Mouse (Mus musculus) neural tube, embryonic 11.5 days (tissue): ENCODE measurements around the gene Mfsd14a. TPM values are rescaled to one million over a fixed set of nuclear protein-coding genes. Genes with fewer than 3 reads are reported as not detected.

Source experiments
- ATAC-seq: fragments of 200-750 bp; cut with Nextera tagmentation; 2 replicates; pipeline ENCODE4 v1.8.0; 2017; ENCODE audit warnings: moderate number of reproducible peaks, mild to moderate bottlenecking, moderate TSS enrichment, moderate library complexity; ENCODE audit not compliant: insufficient read depth, low FRiP score, low TSS enrichment
- DNase-seq: peaks from one replicate; pipeline ENCODE4 v3.0.0-alpha.2; 2015; ENCODE audit warnings: low spot score
- H3K27ac ChIP-seq: fragments of 300-500 bp; sonication (generic); 2 replicates; pipeline ENCODE4 v1.5.1; 2014; ENCODE audit warnings: low read depth, mild to moderate bottlenecking, low read length
- H3K27me3 ChIP-seq: fragments of 300-500 bp; sonication (generic); 2 replicates; pipeline ENCODE4 v1.6.1; 2014; ENCODE audit warnings: mild to moderate bottlenecking, low read length, mixed read lengths; ENCODE audit not compliant: control insufficient read depth, insufficient read depth
- H3K36me3 ChIP-seq: fragments of 300-500 bp; sonication (generic); 2 replicates; pipeline ENCODE4 v1.6.1; 2014; ENCODE audit warnings: mild to moderate bottlenecking, low read length, moderate library complexity, mixed read lengths; ENCODE audit not compliant: control insufficient read depth, insufficient read depth
- H3K4me1 ChIP-seq: fragments of 300-500 bp; sonication (generic); 2 replicates; pipeline ENCODE4 v1.6.1; 2014; ENCODE audit warnings: low read length, mixed read lengths; ENCODE audit not compliant: control insufficient read depth, insufficient read depth
- H3K4me2 ChIP-seq: fragments of 300-500 bp; sonication (generic); 2 replicates; pipeline ENCODE4 v1.6.1; 2014; ENCODE audit warnings: low read depth, mild to moderate bottlenecking, moderate library complexity
- H3K4me3 ChIP-seq: fragments of 300-500 bp; sonication (generic); 2 replicates; pipeline ENCODE4 v1.5.1; 2014; ENCODE audit warnings: low read depth, low read length
- H3K9ac ChIP-seq: fragments of 300-500 bp; sonication (generic); 2 replicates; pipeline ENCODE4 v1.6.1; 2014; ENCODE audit warnings: mild to moderate bottlenecking, low read length
- H3K9me3 ChIP-seq: fragments of 300-500 bp; sonication (generic); 2 replicates; pipeline ENCODE4 v1.6.1; 2016; ENCODE audit warnings: low read length; ENCODE audit not compliant: control insufficient read depth
- WGBS: fragments of 180-500 bp; shearing (Covaris S2); extraction: QIAGEN DNeasy Blood & Tissue Kit; methylation state at CpG from one replicate; pipeline ENCODE4 v1.1.7; 2014; 5-methylcytosine and 5-hydroxymethylcytosine counted together
- polyA plus RNA-seq: library from polyadenylated mRNA; unstranded; fragments of >200 nt; fragmentation: Nextera tagmentation; extraction: Ambion mirVana; gene quantifications from 2 replicates; pipeline ENCODE4 v1.2.1, GENCODE M21; 2014

Gene Mfsd14a
- polyA plus RNA-seq, 1 experiment from 2014 or later, result 81.1 TPM

GRCm38 (mm10) chr3:116631459-116631858 lies 31.0 kb downstream of the Mfsd14a start:
- ATAC-seq (no peak), DNase-seq (no peak)
- H3K9ac ChIP-seq, result no peak overlapping the region
- peaks cover 6% of the 10 kb centered on the region for H3K36me3 ChIP-seq
- H3K27ac ChIP-seq, result no peak overlapping the region
- no peaks in the 10 kb centered on the region for H3K9me3 ChIP-seq
- H3K4me2 ChIP-seq, result no peak overlapping the region
- no peak overlapping the region for H3K4me3 ChIP-seq
- no peaks in the 10 kb centered on the region for H3K27me3 ChIP-seq
- 91% methylated on average over 1 of the region's 1 CpGs for WGBS
- no peaks in the 10 kb centered on the region for H3K4me1 ChIP-seq

DNA sequence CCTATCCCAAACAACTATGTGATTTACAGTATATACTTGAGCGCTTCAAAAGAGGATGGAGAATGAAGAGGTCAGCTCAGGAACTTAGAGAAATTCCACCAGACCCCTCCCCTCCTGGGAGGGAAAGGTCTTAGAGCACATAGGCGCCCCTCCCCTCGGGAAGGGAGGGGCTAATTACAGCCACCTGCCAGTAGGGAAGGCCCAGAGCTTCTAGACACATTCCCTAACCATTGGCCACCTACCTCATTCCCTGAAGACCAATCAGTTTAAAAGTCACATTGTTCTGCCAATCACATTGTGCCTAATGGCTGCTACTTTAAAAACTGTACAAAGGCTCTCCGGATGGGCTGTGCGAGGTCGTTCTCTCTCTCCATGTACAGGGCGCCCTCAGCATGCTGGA lies 39.8 kb downstream of the Mfsd14a start:
- Histone ChIP-seq H3K4me2 (no peak overlapping the region), H3K9me3 (no peaks in the 10 kb centered on the region), H3K36me3 (peaks cover 8% of the 10 kb centered on the region), H3K27ac (no peak overlapping the region), H3K4me3 (no peak overlapping the region), H3K9ac (no peak overlapping the region), H3K4me1 (no peaks in the 10 kb centered on the region), H3K27me3 (no peaks in the 10 kb centered on the region)
- DNase-seq (no peak), ATAC-seq (no peak)
- WGBS, result 93% methylated on average over 7 of the region's 7 CpGs

- 97% methylated on average over 7 of the region's 7 CpGs for WGBS
- H3K4me1 ChIP-seq, result no peaks in the 10 kb centered on the region
- no peak overlapping the region for H3K27ac ChIP-seq
- no peak overlapping the region for H3K4me3 ChIP-seq
- H3K27me3 ChIP-seq, result no peaks in the 10 kb centered on the region
- ATAC-seq, result no peak
- H3K9me3 ChIP-seq, result no peaks in the 10 kb centered on the region
- H3K4me2 ChIP-seq, result no peak overlapping the region
- DNase-seq, result no peak
- peaks cover 8% of the 10 kb centered on the region for H3K36me3 ChIP-seq
- H3K9ac ChIP-seq, result no peak overlapping the region
Observed at GRCm38 (mm10) chr3:116620636-116621370, 41.7 kb downstream of the Mfsd14a start.

DNA sequence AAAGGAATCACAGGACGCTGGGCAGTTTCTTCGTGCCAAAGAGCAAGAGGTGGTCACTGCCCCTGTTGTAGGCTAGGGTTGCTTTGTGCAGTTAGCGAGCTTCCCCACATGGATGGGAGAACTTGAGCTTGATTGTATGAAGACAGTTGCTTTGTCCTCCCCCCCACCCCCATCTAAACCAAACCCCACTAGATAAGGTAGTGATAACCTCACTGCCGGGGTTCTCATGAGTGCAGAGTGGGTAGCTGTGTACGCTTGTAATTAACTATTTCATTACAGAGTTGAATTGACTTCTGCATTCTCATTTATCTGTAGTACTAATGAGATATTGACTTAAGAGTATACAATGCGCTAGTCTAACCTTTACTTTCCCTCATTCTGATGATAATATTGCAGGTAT lies 43.6 kb downstream of the Mfsd14a start:
- 90% methylated on average over 6 of the region's 6 CpGs for WGBS
- Histone ChIP-seq H3K27me3 (no peaks in the 10 kb centered on the region), H3K4me1 (no peaks in the 10 kb centered on the region), H3K4me2 (no peak overlapping the region), H3K36me3 (peaks cover 10% of the 10 kb centered on the region), H3K27ac (no peak overlapping the region), H3K4me3 (no peak overlapping the region), H3K9ac (no peak overlapping the region), H3K9me3 (no peaks in the 10 kb centered on the region)
- DNase-seq (no peak), ATAC-seq (no peak)

DNA sequence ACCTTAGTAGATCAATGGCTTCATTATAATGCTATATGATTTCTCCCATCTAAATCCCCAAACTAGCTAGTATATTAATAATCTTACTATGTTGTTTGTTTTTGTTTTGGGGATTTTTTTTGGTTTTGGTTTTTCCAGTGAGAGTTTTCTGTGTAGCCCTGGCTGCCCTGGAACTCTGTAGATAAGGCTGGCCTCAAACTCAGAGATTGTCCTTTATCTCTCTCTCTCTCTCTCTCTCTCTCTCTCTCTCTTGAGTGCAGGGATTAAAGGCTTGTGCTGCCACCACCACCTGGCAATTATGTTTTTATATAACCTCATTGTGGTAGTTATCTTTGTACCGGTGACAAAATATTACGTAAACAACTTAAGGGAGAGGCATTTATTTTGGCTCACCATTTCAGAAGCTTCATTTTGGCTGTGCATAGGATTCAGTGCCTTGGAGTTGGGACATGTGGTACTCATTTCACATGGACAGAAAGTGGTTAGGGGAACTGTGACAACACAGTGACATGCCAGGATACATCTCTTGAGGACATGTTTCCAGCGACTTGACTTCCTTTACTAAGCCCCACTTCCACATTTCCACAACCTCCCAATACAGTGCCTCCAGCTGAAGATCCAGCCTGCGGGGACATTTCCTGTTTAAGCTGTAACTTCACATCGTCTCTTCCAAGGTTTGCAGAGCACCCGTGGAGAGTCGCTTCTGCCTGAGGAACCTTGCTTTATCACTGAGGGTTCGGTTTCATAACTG lies 47.0 kb downstream of the Mfsd14a start:
- ATAC-seq (no peak), DNase-seq (no peak)
- Histone ChIP-seq H3K27me3 (no peaks in the 10 kb centered on the region), H3K9ac (no peak overlapping the region), H3K36me3 (peaks cover 4% of the 10 kb centered on the region), H3K27ac (no peak overlapping the region), H3K4me3 (no peak overlapping the region), H3K4me2 (no peak overlapping the region), H3K4me1 (no peaks in the 10 kb centered on the region), H3K9me3 (no peaks in the 10 kb centered on the region)
- 92% methylated on average over 8 of the region's 8 CpGs for whole genome bisulfite sequencing

GRCm38 (mm10) chr3:116614295-116614892 lies 48.1 kb downstream of the Mfsd14a start, which contains the start of gene Trmt13:
Gene Trmt13, minus strand, starts transcription at chr3:116614587.
- no peak within 1 kb of the TSS for H3K27ac ChIP-seq
- peaks cover 4% of the 10 kb centered on the region for H3K36me3 ChIP-seq
- DNase-seq (no peak), ATAC-seq (no peak)
- no peak within 1 kb of the TSS for H3K4me2 ChIP-seq
- no peaks in the 10 kb centered on the region for H3K9me3 ChIP-seq
- no peak within 1 kb of the TSS for H3K9ac ChIP-seq
- 86% methylated on average over 10 of the region's 10 CpGs for WGBS
- no peaks in the 10 kb centered on the region for H3K4me1 ChIP-seq
- no peak within 1 kb of the TSS for H3K4me3 ChIP-seq
- no peaks in the 10 kb centered on the region for H3K27me3 ChIP-seq

DNA sequence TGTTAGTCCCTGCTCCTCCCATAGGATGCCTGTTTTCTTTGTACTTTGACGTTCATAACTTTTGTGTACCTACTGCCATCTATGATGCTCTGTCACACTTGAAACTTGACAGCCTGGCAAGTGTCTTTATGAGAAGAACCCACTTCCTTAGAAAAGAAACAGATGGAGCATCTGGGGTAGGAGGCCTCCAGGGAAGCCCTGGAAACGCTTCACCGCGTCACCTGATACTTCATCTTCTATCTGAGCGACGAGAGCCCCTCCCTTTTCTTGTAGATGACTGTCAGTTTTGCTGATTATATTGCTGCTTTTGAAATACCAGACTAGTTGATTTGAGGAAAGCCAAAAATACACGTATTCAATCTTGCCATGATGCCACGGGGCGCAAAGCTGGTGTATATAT lies 57.9 kb downstream of the Mfsd14a start:
- no peak overlapping the region for H3K9ac ChIP-seq
- 82% methylated on average over 9 of the region's 9 CpGs for WGBS

DNA sequence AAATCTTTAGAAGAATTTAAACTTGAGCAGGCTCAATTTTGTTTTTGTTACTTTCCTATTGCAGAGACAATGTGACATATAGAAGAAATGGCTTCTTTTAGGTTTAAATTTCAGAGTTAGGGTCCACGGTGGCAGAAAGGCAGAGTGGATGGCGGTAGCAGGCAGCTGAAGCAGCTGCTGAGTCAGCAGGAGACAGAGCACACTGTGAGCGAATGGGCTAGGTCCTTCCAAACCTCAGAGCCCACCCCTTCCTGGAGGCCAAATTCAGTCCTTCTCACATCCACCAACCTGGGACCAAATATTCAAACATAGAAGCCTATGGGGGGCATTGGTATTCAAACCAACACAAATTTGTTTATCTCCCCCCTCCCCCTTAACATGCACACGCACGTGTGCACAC lies 60.7 kb downstream of the Mfsd14a start:
- Histone ChIP-seq H3K27ac (no peak overlapping the region), H3K36me3 (no peaks in the 10 kb centered on the region), H3K4me3 (no peak overlapping the region), H3K9me3 (no peaks in the 10 kb centered on the region), H3K4me2 (no peak overlapping the region), H3K9ac (no peak overlapping the region), H3K27me3 (no peaks in the 10 kb centered on the region), H3K4me1 (no peaks in the 10 kb centered on the region)
- 99% methylated on average over 5 of the region's 5 CpGs for WGBS
- no peak for ATAC-seq
- DNase-seq, result no peak

More for the DNA sequence above, 57.9 kb downstream of the Mfsd14a start:
- DNase-seq (no peak), ATAC-seq (no peak)
- Histone ChIP-seq H3K4me3 (no peak overlapping the region), H3K9me3 (no peaks in the 10 kb centered on the region), H3K36me3 (no peaks in the 10 kb centered on the region), H3K4me1 (no peaks in the 10 kb centered on the region), H3K27me3 (no peaks in the 10 kb centered on the region), H3K4me2 (no peak overlapping the region), H3K27ac (no peak overlapping the region)
